Mouse (Mus musculus) ES-Bruce4 (cell line): ENCODE measurements at regions not wholly inside any gene's neighbourhood (a gene's known extent, or its start where the extent isn't known, plus 50 kb on each side); places are given as distances from the start of the nearest gene placed in this dataset.

Source experiments
- H3K27ac ChIP-seq: 2 replicates; pipeline ENCODE4 v1.5.1; 2012; ENCODE audit warnings: low read length, inconsistent platforms; ENCODE audit not compliant: insufficient read depth
- H3K27me3 ChIP-seq: 2 replicates; pipeline ENCODE4 v1.6.1; 2012; ENCODE audit warnings: mild to moderate bottlenecking, low read length, inconsistent platforms; ENCODE audit not compliant: control insufficient read depth, poor library complexity, insufficient read depth, severe bottlenecking
- H3K36me3 ChIP-seq: 2 replicates; pipeline ENCODE4 v1.6.1; 2012; ENCODE audit warnings: inconsistent platforms, mild to moderate bottlenecking, low read length, moderate library complexity; ENCODE audit not compliant: control insufficient read depth, poor library complexity, insufficient read depth, severe bottlenecking
- H3K4me1 ChIP-seq: one replicate; pipeline ENCODE4 v1.8.1; 2011; ENCODE audit warnings: low read length; ENCODE audit not compliant: control insufficient read depth, insufficient read depth
- H3K4me3 ChIP-seq: 2 replicates; pipeline ENCODE4 v1.5.1; 2011; ENCODE audit warnings: low read depth, mild to moderate bottlenecking, low read length
- H3K9ac ChIP-seq: 2 replicates; pipeline ENCODE4 v1.6.1; 2012; ENCODE audit warnings: low read depth, mild to moderate bottlenecking, inconsistent platforms; ENCODE audit not compliant: poor library complexity, severe bottlenecking
- H3K9me3 ChIP-seq: replicated peaks from 2 replicates; pipeline ENCODE4 v1.6.1; 2012; ENCODE audit warnings: mild to moderate bottlenecking, low read length, inconsistent platforms; ENCODE audit not compliant: control insufficient read depth, poor library complexity, insufficient read depth, severe bottlenecking
- CTCF ChIP-seq: IDR thresholded peaks from one replicate; pipeline ENCODE4 v1.8.1; 2011; ENCODE audit warnings: low read depth, low read length
- EP300 ChIP-seq: IDR thresholded peaks from 2 replicates; pipeline ENCODE4 v1.6.1; 2011; ENCODE audit warnings: low read depth, low read length; ENCODE audit not compliant: insufficient read depth
- POLR2A ChIP-seq: IDR thresholded peaks from one replicate; pipeline ENCODE4 v1.8.1; 2011; ENCODE audit warnings: low read length; ENCODE audit not compliant: insufficient read depth

GRCm38 (mm10) chr9:61111733-61112415, 260.3 kb upstream of the Tle3 start:
- H3K9me3 ChIP-seq: no peaks in the 10 kb centered on the region
- no peak for TF ChIP-seq CTCF
- TF ChIP-seq POLR2A: no peak
- TF ChIP-seq EP300: no peak
- no peak overlapping the region for H3K27ac ChIP-seq
- peaks cover 5% of the 10 kb centered on the region for H3K4me1 ChIP-seq
- no peak overlapping the region for H3K9ac ChIP-seq
- H3K4me3 ChIP-seq: no peak overlapping the region
- no peaks in the 10 kb centered on the region for H3K36me3 ChIP-seq
- H3K27me3 ChIP-seq: no peaks in the 10 kb centered on the region

GRCm38 (mm10) chr9:61119252-61119651, 252.9 kb upstream of the Tle3 start:
- no peak overlapping the region for H3K27ac ChIP-seq
- H3K4me1 ChIP-seq: peaks cover 1% of the 10 kb centered on the region
- no peaks in the 10 kb centered on the region for H3K36me3 ChIP-seq
- no peak overlapping the region for H3K4me3 ChIP-seq
- no peaks in the 10 kb centered on the region for H3K9me3 ChIP-seq
- H3K9ac ChIP-seq: no peak overlapping the region
- TF ChIP-seq POLR2A (no peak), CTCF (no peak), EP300 (no peak)
- H3K27me3 ChIP-seq: no peaks in the 10 kb centered on the region

GRCm38 (mm10) chr9:61120531-61120930, 251.6 kb upstream of the Tle3 start:
- H3K27me3 ChIP-seq: no peaks in the 10 kb centered on the region
- TF ChIP-seq CTCF (no peak), EP300 (no peak), POLR2A (no peak)
- H3K4me3 ChIP-seq: no peak overlapping the region
- peaks cover 1% of the 10 kb centered on the region for H3K4me1 ChIP-seq
- no peak overlapping the region for H3K9ac ChIP-seq
- no peak overlapping the region for H3K27ac ChIP-seq
- no peaks in the 10 kb centered on the region for H3K36me3 ChIP-seq
- no peaks in the 10 kb centered on the region for H3K9me3 ChIP-seq

GRCm38 (mm10) chr9:61120931-61121391, 251.2 kb upstream of the Tle3 start:
- Histone ChIP-seq H3K9me3 (no peaks in the 10 kb centered on the region), H3K36me3 (no peaks in the 10 kb centered on the region), H3K27me3 (no peaks in the 10 kb centered on the region), H3K4me1 (peaks cover 1% of the 10 kb centered on the region), H3K4me3 (no peak overlapping the region), H3K9ac (no peak overlapping the region), H3K27ac (no peak overlapping the region)
- no peak for TF ChIP-seq CTCF
- TF ChIP-seq EP300: no peak
- TF ChIP-seq POLR2A: no peak

- no peaks in the 10 kb centered on the region for H3K36me3 ChIP-seq
- peaks cover 1% of the 10 kb centered on the region for H3K4me1 ChIP-seq
- H3K27ac ChIP-seq: no peak overlapping the region
- no peak for TF ChIP-seq POLR2A
- TF ChIP-seq EP300: no peak
- TF ChIP-seq CTCF: no peak
- no peak overlapping the region for H3K4me3 ChIP-seq
- no peaks in the 10 kb centered on the region for H3K27me3 ChIP-seq
- no peaks in the 10 kb centered on the region for H3K9me3 ChIP-seq
- no peak overlapping the region for H3K9ac ChIP-seq
These were observed 248.7 kb upstream of the Tle3 start for GRCm38 (mm10) chr9:61123431-61123830.

- no peaks in the 10 kb centered on the region for H3K36me3 ChIP-seq
- H3K27ac ChIP-seq: no peak overlapping the region
- TF ChIP-seq EP300 (no peak), POLR2A (no peak), CTCF (no peak)
- H3K4me1 ChIP-seq: peaks cover 2% of the 10 kb centered on the region
- H3K4me3 ChIP-seq: no peak overlapping the region
- H3K27me3 ChIP-seq: no peaks in the 10 kb centered on the region
- no peaks in the 10 kb centered on the region for H3K9me3 ChIP-seq
- H3K9ac ChIP-seq: no peak overlapping the region
These were observed 246.4 kb upstream of the Tle3 start for GRCm38 (mm10) chr9:61125769-61126168.
